Mouse (Mus musculus) heart, adult 11 months (tissue): ENCODE data around the gene Mybpc2.

Experiments used
- DNase-seq: peaks from one replicate; pipeline ENCODE4 v3.0.0; 2022

Mybpc2 gene

GRCm38 (mm10) chr7:44543071-44543470 lies 18.6 kb upstream of the Mybpc2 start:
- DNase-seq, result no peak

GRCm38 (mm10) chr7:44542555-44542954 lies 18.1 kb upstream of the Mybpc2 start:
- peak; percentile 83 for DNase-seq

DNA sequence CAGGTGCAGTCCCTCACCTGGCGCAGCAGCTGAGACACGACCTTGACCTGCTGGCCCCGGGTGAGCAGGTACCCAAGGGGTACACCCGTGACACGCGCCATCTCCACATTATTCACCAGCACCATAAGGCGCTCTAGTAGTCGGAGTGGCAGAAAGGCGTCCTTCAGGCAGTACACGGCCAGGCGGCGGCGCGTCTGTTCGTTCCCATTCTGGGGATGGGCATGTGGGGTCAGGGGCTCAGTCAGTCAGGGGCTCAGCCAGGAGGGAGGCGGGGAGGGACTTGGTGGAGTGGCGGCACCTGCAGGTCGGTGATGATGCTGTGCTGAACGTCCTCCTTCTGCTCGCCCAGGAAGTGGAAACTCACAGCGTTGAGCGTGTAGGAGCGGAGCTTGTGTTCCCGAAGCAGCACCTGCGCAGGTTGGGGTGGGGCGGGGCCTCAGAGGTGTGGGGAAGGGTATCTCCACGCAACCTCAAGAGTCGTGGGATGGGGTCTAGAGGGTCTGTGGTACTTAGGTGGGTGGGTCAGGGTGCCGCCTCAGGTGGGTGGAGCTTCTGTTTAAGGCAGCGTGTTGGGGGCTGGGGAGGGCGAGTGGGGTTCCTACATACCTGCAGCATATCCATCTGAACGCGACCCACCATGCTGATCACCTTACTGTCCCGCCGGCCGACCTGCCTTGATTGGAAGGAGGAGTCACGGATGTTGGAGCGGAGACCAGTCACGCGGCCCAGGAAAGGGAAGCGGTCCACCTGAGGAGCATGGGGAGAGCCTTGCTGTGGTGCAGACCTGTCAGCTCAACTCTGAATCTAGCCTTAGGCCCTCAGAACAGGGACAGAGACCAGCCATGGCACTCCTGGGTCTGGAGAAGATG lies 14.5 kb upstream of the Mybpc2 start:
- peak; percentile 88 for DNase-seq

DNA sequence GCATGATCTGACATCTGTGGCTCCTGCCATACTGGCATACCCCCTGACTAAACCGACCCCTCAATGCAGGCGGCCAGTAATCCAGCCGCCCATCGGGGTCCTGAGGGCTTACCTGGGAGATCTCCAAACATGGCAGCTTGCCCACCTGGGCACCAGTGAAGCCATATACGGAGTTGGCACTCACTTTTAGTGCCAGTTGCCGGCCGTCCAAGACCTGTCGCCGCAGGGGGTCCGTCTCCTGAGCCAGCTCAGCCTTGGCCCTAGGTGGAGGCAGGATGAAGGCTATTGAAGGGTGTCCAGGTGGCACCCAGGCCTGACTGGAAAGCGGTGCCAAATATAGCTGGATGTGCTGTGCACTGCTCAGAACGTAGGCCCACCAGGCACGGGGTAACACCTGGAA lies 13.0 kb upstream of the Mybpc2 start:
- peak; percentile 87 for DNase-seq

GRCm38 (mm10) chr7:44537009-44537408 lies 12.6 kb upstream of the Mybpc2 start:
- DNase-seq, result no peak

- DNase-seq, result peak; percentile 88
Observed at GRCm38 (mm10) chr7:44536590-44536968, 12.1 kb upstream of the Mybpc2 start.

- DNase-seq, result peak; percentile 89
Observed at GRCm38 (mm10) chr7:44535657-44536589, 11.5 kb upstream of the Mybpc2 start.

- peak; percentile 80 for DNase-seq
Observed at GRCm38 (mm10) chr7:44534656-44535441, 10.4 kb upstream of the Mybpc2 start.

GRCm38 (mm10) chr7:44534242-44534641 lies 9.8 kb upstream of the Mybpc2 start:
- DNase-seq, result peak; percentile 94

DNA sequence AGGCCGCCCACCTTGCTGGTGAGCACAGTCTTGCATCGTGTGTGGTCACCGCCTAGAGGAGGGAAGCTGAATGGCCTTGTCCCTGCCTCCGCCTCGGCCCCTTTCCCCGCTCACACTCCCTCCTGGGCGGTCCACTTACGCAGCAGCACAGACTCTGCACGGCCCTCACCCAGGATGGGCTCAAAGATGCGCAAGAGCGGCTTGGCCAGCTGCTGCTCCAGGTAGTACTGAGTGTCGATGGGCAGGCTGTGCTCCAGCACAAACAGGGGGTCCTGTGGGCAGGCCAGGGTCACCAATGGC lies 9.2 kb upstream of the Mybpc2 start:
- peak; percentile 88 for DNase-seq

DNA sequence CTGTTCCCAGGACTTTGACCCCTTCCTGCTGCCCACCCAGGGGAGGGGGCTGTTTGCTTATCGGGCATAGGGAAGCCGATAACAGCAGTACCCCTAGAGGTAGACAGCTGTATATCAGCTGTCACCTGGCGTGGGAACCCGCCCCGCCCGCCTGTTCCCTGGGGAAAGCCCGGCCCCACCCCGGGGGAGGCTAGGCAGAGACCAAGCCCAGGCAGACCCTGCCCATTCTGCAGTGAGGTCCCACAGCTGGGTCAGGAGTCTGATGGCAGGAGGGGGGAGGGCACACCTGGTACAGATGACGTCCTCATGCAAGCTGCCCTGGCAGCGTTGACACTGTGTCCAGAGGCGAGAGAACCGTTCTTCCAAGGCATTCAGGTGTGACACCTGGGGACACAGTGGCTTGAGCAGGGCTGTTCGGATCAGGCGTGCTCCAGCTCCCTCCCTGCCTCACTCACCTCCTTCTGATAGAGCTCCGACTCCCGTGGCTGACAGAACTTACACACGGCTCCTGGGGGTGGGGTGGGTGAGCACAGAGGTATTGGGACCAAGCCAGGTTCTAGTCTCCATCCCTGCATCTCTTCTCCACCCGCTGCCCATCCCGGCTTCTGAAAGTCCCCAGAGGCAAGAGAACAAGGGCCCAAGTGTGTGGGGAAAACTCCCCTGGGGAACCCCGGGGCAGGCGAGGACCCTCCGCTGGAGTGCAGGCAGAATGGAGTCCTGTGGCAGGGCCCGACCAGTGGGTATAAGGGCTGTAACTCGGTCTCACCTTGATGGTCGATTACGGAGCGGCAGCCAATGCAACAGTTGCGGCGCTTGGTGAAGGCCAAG lies 8.7 kb upstream of the Mybpc2 start:
- DNase-seq, result peak; percentile 89

GRCm38 (mm10) chr7:44531946-44532732 lies 7.7 kb upstream of the Mybpc2 start, which contains the start of gene Spib:
Gene Spib (minus strand): TSS chr7:44532071.
- DNase-seq, result no peak

DNA sequence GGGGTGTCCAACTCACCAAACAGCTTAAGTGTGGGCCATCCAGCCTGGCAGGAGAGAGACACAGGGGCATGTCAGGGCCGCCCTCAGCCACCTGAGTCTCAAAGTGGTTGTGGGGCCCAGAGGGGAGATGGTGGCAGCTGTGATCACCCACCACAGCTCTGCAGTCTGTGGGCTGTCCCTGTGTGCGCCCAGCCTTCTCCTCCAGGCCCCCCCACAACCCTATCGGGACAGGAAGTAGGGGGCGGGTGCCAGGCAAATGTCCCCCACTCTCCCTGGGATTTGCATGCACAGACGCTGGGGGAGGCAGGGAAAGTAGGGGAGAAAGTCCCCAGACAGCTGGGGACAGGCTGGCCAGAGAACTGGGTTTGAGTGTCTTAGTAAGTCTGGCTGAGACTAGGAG lies 6.8 kb upstream of the Mybpc2 start:
- DNase-seq, result no peak

DNA sequence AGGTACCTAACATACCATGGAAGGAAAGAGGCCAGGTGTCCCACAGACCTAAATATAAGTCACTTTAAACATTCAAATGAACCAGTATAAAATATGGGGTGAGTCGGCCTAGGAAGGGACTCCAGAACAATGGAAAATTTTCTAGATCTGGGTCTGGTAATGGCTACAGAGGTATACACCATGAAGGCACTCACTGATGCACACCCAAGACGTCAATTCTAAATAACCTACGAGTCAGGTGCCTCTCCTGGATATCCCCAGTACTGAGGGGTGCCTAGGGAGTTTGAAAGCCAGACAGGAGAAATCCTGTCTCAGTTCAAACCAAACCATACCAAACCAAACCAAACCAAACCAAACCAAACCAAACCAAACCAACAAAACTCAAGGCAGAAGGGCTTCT lies 6.1 kb upstream of the Mybpc2 start:
- DNase-seq, result no peak

- DNase-seq, result no peak
Observed at GRCm38 (mm10) chr7:44529518-44529917, 5.1 kb upstream of the Mybpc2 start.

DNA sequence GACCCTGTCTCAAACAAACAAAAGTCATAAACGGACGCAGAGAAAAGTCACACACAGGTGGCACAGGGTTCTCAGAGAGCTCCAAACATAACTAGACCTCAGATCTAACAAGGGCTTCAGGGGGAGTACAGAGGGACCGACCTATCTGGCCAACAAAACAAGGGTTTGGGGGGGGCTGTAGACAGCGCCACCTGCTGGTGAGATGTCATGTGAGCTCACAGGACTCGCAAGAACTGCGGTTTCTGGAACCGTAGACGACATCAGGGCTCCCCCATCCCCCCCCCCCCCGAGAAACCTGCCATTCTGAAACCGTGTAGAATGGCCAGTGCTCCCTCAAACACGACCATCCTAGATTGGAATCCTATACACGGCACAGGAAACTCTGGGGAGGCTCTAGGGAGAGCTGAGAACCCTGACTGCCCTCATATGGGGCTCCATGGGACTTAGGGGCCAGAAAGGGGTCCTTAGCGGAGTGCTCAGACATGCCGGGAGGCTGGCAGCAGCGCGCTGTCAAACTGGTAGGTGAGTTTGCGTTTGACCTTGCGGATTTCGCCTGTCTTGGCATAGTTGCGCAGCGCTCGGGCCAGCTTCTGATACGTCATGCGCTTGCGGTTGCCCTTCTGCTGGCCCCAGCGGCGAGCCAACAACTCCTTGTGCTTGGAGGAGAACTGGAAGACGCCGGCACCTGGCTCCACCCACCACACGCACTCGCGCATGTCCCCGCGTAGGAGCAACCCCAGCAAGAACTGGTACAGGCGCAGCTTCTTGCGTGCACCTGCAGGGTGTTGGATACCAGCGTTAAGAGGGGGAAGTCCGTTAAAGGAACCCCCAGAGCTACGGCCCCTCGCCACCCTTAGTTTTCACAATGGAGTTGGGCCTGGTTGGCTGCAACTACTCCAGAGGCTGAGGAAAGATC lies 3.3 kb upstream of the Mybpc2 start:
- peak; percentile 97 for DNase-seq

- DNase-seq, result no peak
Observed at GRCm38 (mm10) chr7:44526414-44527154, 2.1 kb upstream of the Mybpc2 start.

- DNase-seq, result peak; percentile 99
Observed at GRCm38 (mm10) chr7:44525126-44525832, 823 bp upstream of the Mybpc2 start.

GRCm38 (mm10) chr7:44523056-44523455 lies 1.4 kb downstream of the Mybpc2 start:
- DNase-seq, result no peak
